Mouse (Mus musculus) liver, embryonic 15.5 days (tissue): ENCODE results near the gene Armc12. TPM values are rescaled to one million over a fixed set of nuclear protein-coding genes. Genes with fewer than 3 reads are reported as not detected.
A peak's percentile ranks its signal among the peaks of the same experiment; 100 is the strongest.

Experiments used
- ATAC-seq: fragments of 200-750 bp; cut with Nextera tagmentation; 2 replicates; pipeline ENCODE4 v1.8.0; 2017; ENCODE audit warnings: moderate number of reproducible peaks, mild to moderate bottlenecking, moderate library complexity; ENCODE audit not compliant: insufficient read depth
- H3K27ac ChIP-seq: fragments of 300-500 bp; sonication (generic); replicated peaks from 2 replicates; pipeline ENCODE4 v1.5.1; 2015; ENCODE audit warnings: mild to moderate bottlenecking, inconsistent platforms
- H3K27me3 ChIP-seq: fragments of 300-500 bp; sonication (generic); 2 replicates; pipeline ENCODE4 v1.6.1; 2015; ENCODE audit warnings: mild to moderate bottlenecking, inconsistent platforms
- H3K36me3 ChIP-seq: fragments of 300-500 bp; sonication (generic); replicated peaks from 2 replicates; pipeline ENCODE4 v1.6.1; 2015; ENCODE audit warnings: moderate library complexity, mild to moderate bottlenecking, inconsistent platforms
- H3K4me1 ChIP-seq: fragments of 300-500 bp; sonication (generic); replicated peaks from 2 replicates; pipeline ENCODE4 v1.6.1; 2015; ENCODE audit warnings: inconsistent platforms
- H3K4me2 ChIP-seq: fragments of 300-500 bp; sonication (generic); 2 replicates; pipeline ENCODE4 v1.6.1; 2015; ENCODE audit warnings: moderate library complexity, mild to moderate bottlenecking, inconsistent platforms
- H3K4me3 ChIP-seq: fragments of 300-500 bp; sonication (generic); replicated peaks from 2 replicates; pipeline ENCODE4 v1.5.1; 2015; ENCODE audit warnings: mild to moderate bottlenecking, inconsistent platforms
- H3K9ac ChIP-seq: fragments of 300-500 bp; sonication (generic); 2 replicates; pipeline ENCODE4 v1.6.1; 2015; ENCODE audit warnings: moderate library complexity, mild to moderate bottlenecking, inconsistent platforms
- H3K9me3 ChIP-seq: fragments of 300-500 bp; sonication (generic); replicated peaks from 2 replicates; pipeline ENCODE4 v1.6.1; 2016; ENCODE audit warnings: inconsistent platforms
- WGBS: fragments of 180-500 bp; shearing (Covaris S2); methylation state at CpG from one replicate; pipeline ENCODE4 v1.1.7; 2015; ENCODE audit warnings: mixed read lengths; ENCODE audit not compliant: insufficient replicate concordance; 5-methylcytosine and 5-hydroxymethylcytosine counted together
- polyA plus RNA-seq: library from polyadenylated mRNA; unstranded; fragments of >200 nt; fragmentation: Nextera tagmentation; extraction: Ambion mirVana; gene quantifications from 2 replicates; pipeline ENCODE4 v1.2.1, GENCODE M21; 2015

Armc12 gene
- polyA plus RNA-seq, 1 experiment from 2014 or later: not detected

GRCm38 (mm10) chr17:28500465-28500864 lies 30.1 kb upstream of the Armc12 start:
- Histone ChIP-seq H3K9me3 (no peaks in the 10 kb centered on the region), H3K27me3 (no peaks in the 10 kb centered on the region), H3K4me2 (no peak overlapping the region), H3K27ac (no peak overlapping the region), H3K9ac (no peak overlapping the region), H3K4me1 (no peaks in the 10 kb centered on the region), H3K4me3 (no peak overlapping the region), H3K36me3 (no peaks in the 10 kb centered on the region)
- WGBS: 57% methylated on average over 3 of the region's 3 CpGs
- ATAC-seq: no peak

GRCm38 (mm10) chr17:28502196-28502821 lies 28.3 kb upstream of the Armc12 start:
- Histone ChIP-seq H3K27me3 (no peaks in the 10 kb centered on the region), H3K4me2 (no peak overlapping the region), H3K4me1 (no peaks in the 10 kb centered on the region), H3K27ac (no peak overlapping the region), H3K4me3 (no peak overlapping the region), H3K9me3 (no peaks in the 10 kb centered on the region), H3K36me3 (no peaks in the 10 kb centered on the region), H3K9ac (no peak overlapping the region)
- WGBS: 24% methylated on average over 7 of the region's 7 CpGs
- ATAC-seq: no peak

- no peak for ATAC-seq
- no peak overlapping the region for H3K4me2 ChIP-seq
- H3K9me3 ChIP-seq: no peaks in the 10 kb centered on the region
- no peak overlapping the region for H3K9ac ChIP-seq
- no peak overlapping the region for H3K4me3 ChIP-seq
- H3K4me1 ChIP-seq: no peaks in the 10 kb centered on the region
- H3K36me3 ChIP-seq: no peaks in the 10 kb centered on the region
- no peaks in the 10 kb centered on the region for H3K27me3 ChIP-seq
- WGBS: 56% methylated on average over 6 of the region's 6 CpGs
- no peak overlapping the region for H3K27ac ChIP-seq
These were observed 26.4 kb upstream of the Armc12 start for GRCm38 (mm10) chr17:28504182-28504581.

- no peak overlapping the region for H3K27ac ChIP-seq
- 65% methylated on average over 4 of the region's 4 CpGs for WGBS
- no peak overlapping the region for H3K4me3 ChIP-seq
- H3K36me3 ChIP-seq: no peaks in the 10 kb centered on the region
- ATAC-seq: no peak
- H3K9ac ChIP-seq: no peak overlapping the region
- H3K4me2 ChIP-seq: no peak overlapping the region
- H3K9me3 ChIP-seq: no peaks in the 10 kb centered on the region
- H3K4me1 ChIP-seq: peaks cover 5% of the 10 kb centered on the region
- peaks cover 2% of the 10 kb centered on the region for H3K27me3 ChIP-seq
These were observed 25.0 kb upstream of the Armc12 start for GRCm38 (mm10) chr17:28505591-28505990.

- no peak overlapping the region for H3K9ac ChIP-seq
These were observed 23.7 kb upstream of the Armc12 start for GRCm38 (mm10) chr17:28506895-28507294.

GRCm38 (mm10) chr17:28507496-28507895 lies 23.1 kb upstream of the Armc12 start:
- no peak overlapping the region for H3K27ac ChIP-seq
- no peak overlapping the region for H3K4me3 ChIP-seq
- H3K4me2 ChIP-seq: no peak overlapping the region
- peaks cover 8% of the 10 kb centered on the region for H3K27me3 ChIP-seq
- no peak overlapping the region for H3K9ac ChIP-seq
- WGBS: 10% methylated on average over 5 of the region's 5 CpGs
- peaks cover 16% of the 10 kb centered on the region for H3K4me1 ChIP-seq
- H3K9me3 ChIP-seq: no peaks in the 10 kb centered on the region
- no peak for ATAC-seq
- no peaks in the 10 kb centered on the region for H3K36me3 ChIP-seq

More at GRCm38 (mm10) chr17:28506895-28507294, 23.7 kb upstream of the Armc12 start:
- Histone ChIP-seq H3K27ac (no peak overlapping the region), H3K4me2 (no peak overlapping the region), H3K4me3 (no peak overlapping the region), H3K36me3 (no peaks in the 10 kb centered on the region), H3K9me3 (no peaks in the 10 kb centered on the region), H3K4me1 (peaks cover 10% of the 10 kb centered on the region), H3K27me3 (peaks cover 8% of the 10 kb centered on the region)
- ATAC-seq: no peak
- WGBS: 42% methylated on average over 5 of the region's 5 CpGs

GRCm38 (mm10) chr17:28510445-28511342 lies 19.9 kb upstream of the Armc12 start:
- no peak overlapping the region for H3K27ac ChIP-seq
- no peak overlapping the region for H3K9ac ChIP-seq
- peak overlapping the region; percentile 41; the same call in 1 of the 2 replicates for H3K4me2 ChIP-seq
- peaks cover 33% of the 10 kb centered on the region for H3K4me1 ChIP-seq
- H3K27me3 ChIP-seq: peaks cover 13% of the 10 kb centered on the region
- no peaks in the 10 kb centered on the region for H3K36me3 ChIP-seq
- no peaks in the 10 kb centered on the region for H3K9me3 ChIP-seq
- no peak for ATAC-seq
- 5% methylated on average over 28 of the region's 28 CpGs for WGBS
- H3K4me3 ChIP-seq: no peak overlapping the region

GRCm38 (mm10) chr17:28511616-28512541 lies 18.7 kb upstream of the Armc12 start:
- H3K36me3 ChIP-seq: no peaks in the 10 kb centered on the region
- H3K27me3 ChIP-seq: peaks cover 24% of the 10 kb centered on the region
- no peak overlapping the region for H3K9ac ChIP-seq
- no peaks in the 10 kb centered on the region for H3K9me3 ChIP-seq
- no peak for ATAC-seq
- peaks cover 37% of the 10 kb centered on the region for H3K4me1 ChIP-seq
- WGBS: 19% methylated on average over 9 of the region's 9 CpGs
- H3K4me3 ChIP-seq: no peak overlapping the region
- H3K27ac ChIP-seq: peak overlapping the region; percentile 66
- no peak overlapping the region for H3K4me2 ChIP-seq

- H3K27ac ChIP-seq: peak overlapping the region; percentile 66
- no peak overlapping the region for H3K4me3 ChIP-seq
- H3K4me1 ChIP-seq: peaks cover 41% of the 10 kb centered on the region
- ATAC-seq: peak; percentile 60
- peaks cover 32% of the 10 kb centered on the region for H3K27me3 ChIP-seq
- no peaks in the 10 kb centered on the region for H3K36me3 ChIP-seq
- 59% methylated on average over 6 of the region's 6 CpGs for WGBS
- H3K4me2 ChIP-seq: no peak overlapping the region
- no peak overlapping the region for H3K9ac ChIP-seq
- H3K9me3 ChIP-seq: no peaks in the 10 kb centered on the region
These were observed 17.9 kb upstream of the Armc12 start for GRCm38 (mm10) chr17:28512696-28513095.

- H3K4me1 ChIP-seq: peaks cover 46% of the 10 kb centered on the region
- H3K9ac ChIP-seq: no peak overlapping the region
- H3K36me3 ChIP-seq: no peaks in the 10 kb centered on the region
- no peak overlapping the region for H3K4me3 ChIP-seq
- no peak overlapping the region for H3K4me2 ChIP-seq
- H3K27ac ChIP-seq: peak overlapping the region; percentile 66
- WGBS: 26% methylated on average over 1 of the region's 1 CpGs
- H3K9me3 ChIP-seq: no peaks in the 10 kb centered on the region
- no peak for ATAC-seq
- H3K27me3 ChIP-seq: peaks cover 38% of the 10 kb centered on the region
These were observed 17.3 kb upstream of the Armc12 start for GRCm38 (mm10) chr17:28513337-28513736.
